ENCODE assay signal across 24 mouse cellular contexts in genomic region chr4:144420644-144421043, GRCm38 (mm10). TPM values are rescaled to one million over a fixed set of nuclear protein-coding genes. Genes with fewer than 3 reads are reported as not detected.
DNase-seq lines count a peak whose midpoint lies in the region; ATAC-seq and TF ChIP-seq lines count a peak whose summit lies in the region.
"Had no signal": no experiment of that assay in that cellular context is flagged by ENCODE, and none has a peak within 500 bp of the region (broad histone marks: within the 10 kb centered on the region; RNA-seq: fewer than 3 reads in every experiment).

No protein-coding gene starts in this region.

- no peak for ATAC-seq in heart, postnatal 0 days (ENCODE audit: insufficient read depth, low read depth)

- H3K4me2 ChIP-seq in heart, postnatal 0 days (ENCODE audit: low read depth, low read length), result no peak overlapping the region
- H3K4me2 ChIP-seq: hindbrain, embryonic 12.5 days; liver, embryonic 15.5 days; neural tube, embryonic 13.5 days had no signal

- no peaks in the 10 kb centered on the region for H3K27me3 ChIP-seq in heart, postnatal 0 days (ENCODE audit: control insufficient read depth, insufficient read depth, low read length)
- no peaks in the 10 kb centered on the region for H3K27me3 ChIP-seq in testis, adult 2 months (ENCODE audit: control insufficient read depth, insufficient read depth, low read length)
- H3K27me3 ChIP-seq: hindbrain, embryonic 12.5 days; liver, embryonic 15.5 days; neural tube, embryonic 13.5 days had no signal

- H3K36me3 ChIP-seq in heart, postnatal 0 days (replicated peaks; ENCODE audit: control insufficient read depth, insufficient read depth, low read length), result no peaks in the 10 kb centered on the region
- no peaks in the 10 kb centered on the region for H3K36me3 ChIP-seq in testis, adult 2 months (ENCODE audit: control insufficient read depth, insufficient read depth, low read length)
- H3K36me3 ChIP-seq: hindbrain, embryonic 12.5 days; liver, embryonic 15.5 days; neural tube, embryonic 13.5 days had no signal

- TF ChIP-seq POLR2A in testis, adult 2 months (IDR thresholded peaks at IDR 0.05; ENCODE audit: control insufficient read depth, low read depth, low read length), result no peak

- H3K4me3 ChIP-seq in heart, postnatal 0 days (ENCODE audit: low read depth, low read length), result no peak overlapping the region
- H3K4me3 ChIP-seq in testis, adult 2 months (ENCODE audit: control insufficient read depth, low read depth, low read length), result no peak overlapping the region
- H3K4me3 ChIP-seq: hindbrain, embryonic 12.5 days; liver, embryonic 15.5 days; neural tube, embryonic 13.5 days had no signal

- TF ChIP-seq EP300 in heart, postnatal 0 days (IDR thresholded peaks at IDR 0.05; ENCODE audit: low read depth), result no peak

- H3K9ac ChIP-seq in heart, postnatal 0 days (replicated peaks; ENCODE audit: low read depth, low read length), result no peak overlapping the region
- H3K9ac ChIP-seq: hindbrain, embryonic 12.5 days; liver, embryonic 15.5 days; neural tube, embryonic 13.5 days had no signal

- H3K4me1 ChIP-seq in heart, postnatal 0 days (ENCODE audit: control insufficient read depth, insufficient read depth), result no peaks in the 10 kb centered on the region
- no peaks in the 10 kb centered on the region for H3K4me1 ChIP-seq in testis, adult 2 months (ENCODE audit: control insufficient read depth, insufficient read depth, low read length)
- H3K4me1 ChIP-seq: hindbrain, embryonic 12.5 days; liver, embryonic 15.5 days; neural tube, embryonic 13.5 days had no signal

- intact Hi-C loops in heart, postnatal 36 days (cut with DNase I), result no loop called here

- H3K9me3 ChIP-seq in heart, postnatal 0 days (replicated peaks; ENCODE audit: control insufficient read depth, low read length), result no peaks in the 10 kb centered on the region
- H3K9me3 ChIP-seq: liver, embryonic 15.5 days; neural tube, embryonic 13.5 days had no signal

- peak; percentile 37 for TF ChIP-seq CTCF in heart, postnatal 0 days (IDR thresholded peaks at IDR 0.05; ENCODE audit: low read depth)
- peak; percentile 43; the same call in 1 of the 2 replicates for TF ChIP-seq CTCF in testis, adult 2 months (IDR thresholded peaks at IDR 0.05; ENCODE audit: control insufficient read depth, insufficient read depth, insufficient replicate concordance, low read depth, low read length)

- no peak for DNase-seq in heart, postnatal 0 days (ENCODE audit: low spot score)
- DNase-seq in heart, postnatal 36 days, result no peak
- DNase-seq in testis, postnatal 10 days (ENCODE audit: low spot score), result no peak
- DNase-seq in forelimb bud, embryonic 11.5 days (ENCODE audit: low read depth, low spot score), result peak; percentile 12
- no peak for DNase-seq in left cerebral cortex, adult 8-10 months (ENCODE audit: low spot score in 2 of 2)
- DNase-seq in frontal cortex, postnatal 14 days (ENCODE audit: low spot score in 2 of 2), result no peak
- DNase-seq: adrenal gland, postnatal 14 days; B cell, adult 2 months; cerebellum, adult 9-10 months; gastrocnemius, postnatal 36 days; kidney, postnatal 14 days; layer of hippocampus, adult 9-11 months had no signal

- H3K27ac ChIP-seq in heart, postnatal 0 days (ENCODE audit: low read depth), result no peak overlapping the region
- no peak overlapping the region for H3K27ac ChIP-seq in testis, adult 2 months (ENCODE audit: control insufficient read depth, insufficient read depth, low read depth, low read length)
- H3K27ac ChIP-seq: hindbrain, embryonic 12.5 days; liver, embryonic 15.5 days; macrophage; neural tube, embryonic 13.5 days had no signal

RNA-seq across cellular contexts. Expression of gene Pramef12, which starts 12.4 kb away (rescaled TPM):
- total RNA-seq in heart, postnatal 0 days (2014; rRNA removed; ENCODE audit: low replicate concordance), result not detected in 2 replicates
- polyA plus RNA-seq in heart, postnatal 0 days (2015; fragmentation: Nextera tagmentation; extraction: Ambion mirVana), result 0.05 TPM in 1 of 2 replicates, not detected in the other
- total RNA-seq in heart, postnatal 36 days (2021), result not detected
- 2.2 and 2.8 TPM in 2 replicates for polyA plus RNA-seq in testis, adult 2 months (2012; rRNA removed)
- total RNA-seq in left cerebral cortex, adult 8-10 months (2022), result not detected
- total RNA-seq: adrenal gland, postnatal 14 days; gastrocnemius, postnatal 36 days; left cerebral cortex, postnatal 36 days; MEL had no signal
- polyA plus RNA-seq: embryonic facial prominence, embryonic 11.5 days; heart, embryonic 14.5 days; intestine, embryonic 14.5 days; liver, embryonic 15.5 days; macrophage; neural tube, embryonic 13.5 days; small intestine, adult 2 months had no signal

RNA-seq across cellular contexts. Expression of gene 1700012P22Rik, which starts 17.9 kb away (rescaled TPM):
- total RNA-seq in heart, postnatal 0 days (2014; rRNA removed; ENCODE audit: low replicate concordance), result not detected in 2 replicates
- polyA plus RNA-seq in heart, postnatal 0 days (2015; fragmentation: Nextera tagmentation; extraction: Ambion mirVana), result not detected in 2 replicates
- not detected for total RNA-seq in heart, postnatal 36 days (2021)
- 111 and 131 TPM in 2 replicates for polyA plus RNA-seq in testis, adult 2 months (2012; rRNA removed)
- total RNA-seq in left cerebral cortex, adult 8-10 months (2022), result not detected
- total RNA-seq: adrenal gland, postnatal 14 days; gastrocnemius, postnatal 36 days; left cerebral cortex, postnatal 36 days; MEL had no signal
- polyA plus RNA-seq: embryonic facial prominence, embryonic 11.5 days; frontal cortex, adult 2 months; heart, embryonic 14.5 days; intestine, embryonic 14.5 days; liver, embryonic 15.5 days; macrophage; neural tube, embryonic 13.5 days; small intestine, adult 2 months had no signal

RNA-seq across cellular contexts. Expression of gene Gm9944, which starts 32.5 kb away (rescaled TPM):
- total RNA-seq in heart, postnatal 0 days (2014; rRNA removed; ENCODE audit: low replicate concordance), result not detected in 2 replicates
- not detected in 2 replicates for polyA plus RNA-seq in heart, postnatal 0 days (2015; fragmentation: Nextera tagmentation; extraction: Ambion mirVana)
- not detected for total RNA-seq in heart, postnatal 36 days (2021)
- polyA plus RNA-seq in testis, adult 2 months (2012; rRNA removed), result not detected in 2 replicates
- not detected for total RNA-seq in left cerebral cortex, adult 8-10 months (2022)
- total RNA-seq: adrenal gland, postnatal 14 days; gastrocnemius, postnatal 36 days; left cerebral cortex, postnatal 36 days; MEL had no signal
- polyA plus RNA-seq: embryonic facial prominence, embryonic 11.5 days; frontal cortex, adult 2 months; heart, embryonic 14.5 days; hindbrain, embryonic 12.5 days; intestine, embryonic 14.5 days; liver, embryonic 15.5 days; macrophage; neural tube, embryonic 13.5 days; small intestine, adult 2 months had no signal

RNA-seq across cellular contexts. Expression of gene Pramef20, which starts 42.9 kb away (rescaled TPM):
- not detected in 2 replicates for total RNA-seq in heart, postnatal 0 days (2014; rRNA removed; ENCODE audit: low replicate concordance)
- polyA plus RNA-seq in heart, postnatal 0 days (2015; fragmentation: Nextera tagmentation; extraction: Ambion mirVana), result not detected in 2 replicates
- not detected for total RNA-seq in heart, postnatal 36 days (2021)
- polyA plus RNA-seq in testis, adult 2 months (2012; rRNA removed), result not detected in 2 replicates
- total RNA-seq in left cerebral cortex, adult 8-10 months (2022), result not detected
- total RNA-seq: adrenal gland, postnatal 14 days; gastrocnemius, postnatal 36 days; left cerebral cortex, postnatal 36 days; MEL had no signal
- polyA plus RNA-seq: embryonic facial prominence, embryonic 11.5 days; frontal cortex, adult 2 months; heart, embryonic 14.5 days; hindbrain, embryonic 12.5 days; intestine, embryonic 14.5 days; liver, embryonic 15.5 days; macrophage; neural tube, embryonic 13.5 days; small intestine, adult 2 months had no signal

RNA-seq across cellular contexts. Expression of gene Aadacl3, which starts 42.9 kb away (rescaled TPM):
- total RNA-seq in heart, postnatal 0 days (2014; rRNA removed; ENCODE audit: low replicate concordance), result not detected in 2 replicates
- polyA plus RNA-seq in heart, postnatal 0 days (2015; fragmentation: Nextera tagmentation; extraction: Ambion mirVana), result not detected in 2 replicates
- total RNA-seq in heart, postnatal 36 days (2021), result not detected
- polyA plus RNA-seq in testis, adult 2 months (2012; rRNA removed), result not detected in 2 replicates
- not detected for total RNA-seq in left cerebral cortex, adult 8-10 months (2022)
- total RNA-seq: adrenal gland, postnatal 14 days; gastrocnemius, postnatal 36 days; left cerebral cortex, postnatal 36 days; MEL had no signal
- polyA plus RNA-seq: embryonic facial prominence, embryonic 11.5 days; frontal cortex, adult 2 months; heart, embryonic 14.5 days; hindbrain, embryonic 12.5 days; intestine, embryonic 14.5 days; liver, embryonic 15.5 days; macrophage; neural tube, embryonic 13.5 days; small intestine, adult 2 months had no signal
